Comparison of ENCODE assay signal across 10 mouse cellular contexts in genomic region chr1:74026703-74027195, GRCm38 (mm10).
DNase-seq lines count a peak whose midpoint lies in the region; ATAC-seq lines count a peak whose summit lies in the region.
"Had no signal": no experiment of that assay in that cellular context is flagged by ENCODE, and none has a peak within 500 bp of the region (broad histone marks: within the 10 kb centered on the region; RNA-seq: fewer than 3 reads in every experiment).

No protein-coding gene starts in this region.

- no peaks in the 10 kb centered on the region for H3K9me3 ChIP-seq in kidney, embryonic 15.5 days (replicated peaks)
- H3K9me3 ChIP-seq in embryonic facial prominence, embryonic 15.5 days (replicated peaks), result no peaks in the 10 kb centered on the region
- no peaks in the 10 kb centered on the region for H3K9me3 ChIP-seq in limb, embryonic 12.5 days
- H3K9me3 ChIP-seq in midbrain, embryonic 16.5 days (replicated peaks; ENCODE audit: control insufficient read depth, low read length, poor library complexity, severe bottlenecking), result no peaks in the 10 kb centered on the region

- peak overlapping the region; percentile 88 for H3K27ac ChIP-seq in kidney, embryonic 15.5 days
- peak overlapping the region; percentile 85; the same call in 1 of the 2 replicates for H3K27ac ChIP-seq in embryonic facial prominence, embryonic 15.5 days (replicated peaks)
- H3K27ac ChIP-seq in limb, embryonic 12.5 days, result peak overlapping the region; percentile 78; the same call in 1 of the 2 replicates
- no peak overlapping the region for H3K27ac ChIP-seq in midbrain, embryonic 16.5 days (ENCODE audit: low read length)

- peaks cover 92% of the 10 kb centered on the region for H3K4me1 ChIP-seq in kidney, embryonic 15.5 days
- peaks cover 81% of the 10 kb centered on the region for H3K4me1 ChIP-seq in embryonic facial prominence, embryonic 15.5 days
- H3K4me1 ChIP-seq in limb, embryonic 12.5 days (replicated peaks), result peaks cover 90% of the 10 kb centered on the region
- peaks cover 13% of the 10 kb centered on the region for H3K4me1 ChIP-seq in midbrain, embryonic 16.5 days (ENCODE audit: control insufficient read depth, insufficient read depth, low read length)

- ATAC-seq in kidney, embryonic 15.5 days (replicated peaks; ENCODE audit: low FRiP score), result no peak
- no peak for ATAC-seq in embryonic facial prominence, embryonic 15.5 days (ENCODE audit: insufficient number of reproducible peaks, low FRiP score, low TSS enrichment, low read depth)
- no peak for ATAC-seq in limb, embryonic 12.5 days (ENCODE audit: insufficient number of reproducible peaks, insufficient read depth, low FRiP score, low TSS enrichment, low read depth)
- no peak for ATAC-seq in midbrain, embryonic 16.5 days

- no peaks in the 10 kb centered on the region for H3K27me3 ChIP-seq in kidney, embryonic 15.5 days
- H3K27me3 ChIP-seq in embryonic facial prominence, embryonic 15.5 days, result no peaks in the 10 kb centered on the region
- no peaks in the 10 kb centered on the region for H3K27me3 ChIP-seq in limb, embryonic 12.5 days
- H3K27me3 ChIP-seq in midbrain, embryonic 16.5 days (ENCODE audit: control insufficient read depth, insufficient read depth, low read depth, low read length), result no peaks in the 10 kb centered on the region

- intact Hi-C loops in gastrocnemius, postnatal 36 days (cut with DNase I), result no loop called here

- H3K4me3 ChIP-seq in kidney, embryonic 15.5 days (replicated peaks), result no peak overlapping the region
- no peak overlapping the region for H3K4me3 ChIP-seq in embryonic facial prominence, embryonic 15.5 days (replicated peaks)
- no peak overlapping the region for H3K4me3 ChIP-seq in limb, embryonic 12.5 days (replicated peaks)
- H3K4me3 ChIP-seq in midbrain, embryonic 16.5 days (ENCODE audit: low read depth, low read length), result no peak overlapping the region
- H3K4me3 ChIP-seq: erythroblast, embryonic 14.5 days had no signal

- H3K9ac ChIP-seq in kidney, embryonic 15.5 days, result no peak overlapping the region
- no peak overlapping the region for H3K9ac ChIP-seq in embryonic facial prominence, embryonic 15.5 days
- H3K9ac ChIP-seq in limb, embryonic 12.5 days (replicated peaks), result no peak overlapping the region
- no peak overlapping the region for H3K9ac ChIP-seq in midbrain, embryonic 16.5 days (ENCODE audit: low read depth, low read length)

- H3K4me2 ChIP-seq in kidney, embryonic 15.5 days, result no peak overlapping the region
- no peak overlapping the region for H3K4me2 ChIP-seq in embryonic facial prominence, embryonic 15.5 days (replicated peaks)
- no peak overlapping the region for H3K4me2 ChIP-seq in limb, embryonic 12.5 days
- H3K4me2 ChIP-seq in midbrain, embryonic 16.5 days (ENCODE audit: low read length), result no peak overlapping the region

- no peaks in the 10 kb centered on the region for H3K36me3 ChIP-seq in kidney, embryonic 15.5 days
- H3K36me3 ChIP-seq in embryonic facial prominence, embryonic 15.5 days, result no peaks in the 10 kb centered on the region
- H3K36me3 ChIP-seq in limb, embryonic 12.5 days, result 0 out of 2 replicates have a peak, but pooled peaks cover 3% of the 10 kb centered on the region
- no peaks in the 10 kb centered on the region for H3K36me3 ChIP-seq in midbrain, embryonic 16.5 days (ENCODE audit: control insufficient read depth, insufficient read depth, low read length)

- 62% methylated on average over 9 of the region's 9 CpGs for WGBS in kidney, embryonic 15.5 days
- 37% methylated on average over 9 of the region's 9 CpGs for WGBS in embryonic facial prominence, embryonic 15.5 days
- WGBS in limb, embryonic 12.5 days, result 53% methylated on average over 9 of the region's 9 CpGs
- 66% methylated on average over 9 of the region's 9 CpGs for WGBS in midbrain, embryonic 16.5 days

- no peak for DNase-seq in kidney, adult 18-20 months
- peak; percentile 40 for DNase-seq in ZHBTc4 (ENCODE audit: low read depth, low spot score)
- DNase-seq in cerebellum, postnatal 14 days, result no peak
- DNase-seq in gastrocnemius, postnatal 36 days, result no peak
- DNase-seq: right cerebral cortex, postnatal 25 days had no signal
